Mouse (Mus musculus) CD4-positive naive resting alpha-beta T cell, adult 57 days (primary cell): ENCODE data around the gene Celsr2. TPM values are rescaled to one million over a fixed set of nuclear protein-coding genes. Genes with fewer than 3 reads are reported as not detected.

Experiments
- total RNA-seq: library from RNA; stranded (reverse); gene quantifications from one replicate; pipeline ENCODE4 v1.2.4, GENCODE M21; 2023

The Celsr2 gene
- 8.8 TPM for total RNA-seq

DNA sequence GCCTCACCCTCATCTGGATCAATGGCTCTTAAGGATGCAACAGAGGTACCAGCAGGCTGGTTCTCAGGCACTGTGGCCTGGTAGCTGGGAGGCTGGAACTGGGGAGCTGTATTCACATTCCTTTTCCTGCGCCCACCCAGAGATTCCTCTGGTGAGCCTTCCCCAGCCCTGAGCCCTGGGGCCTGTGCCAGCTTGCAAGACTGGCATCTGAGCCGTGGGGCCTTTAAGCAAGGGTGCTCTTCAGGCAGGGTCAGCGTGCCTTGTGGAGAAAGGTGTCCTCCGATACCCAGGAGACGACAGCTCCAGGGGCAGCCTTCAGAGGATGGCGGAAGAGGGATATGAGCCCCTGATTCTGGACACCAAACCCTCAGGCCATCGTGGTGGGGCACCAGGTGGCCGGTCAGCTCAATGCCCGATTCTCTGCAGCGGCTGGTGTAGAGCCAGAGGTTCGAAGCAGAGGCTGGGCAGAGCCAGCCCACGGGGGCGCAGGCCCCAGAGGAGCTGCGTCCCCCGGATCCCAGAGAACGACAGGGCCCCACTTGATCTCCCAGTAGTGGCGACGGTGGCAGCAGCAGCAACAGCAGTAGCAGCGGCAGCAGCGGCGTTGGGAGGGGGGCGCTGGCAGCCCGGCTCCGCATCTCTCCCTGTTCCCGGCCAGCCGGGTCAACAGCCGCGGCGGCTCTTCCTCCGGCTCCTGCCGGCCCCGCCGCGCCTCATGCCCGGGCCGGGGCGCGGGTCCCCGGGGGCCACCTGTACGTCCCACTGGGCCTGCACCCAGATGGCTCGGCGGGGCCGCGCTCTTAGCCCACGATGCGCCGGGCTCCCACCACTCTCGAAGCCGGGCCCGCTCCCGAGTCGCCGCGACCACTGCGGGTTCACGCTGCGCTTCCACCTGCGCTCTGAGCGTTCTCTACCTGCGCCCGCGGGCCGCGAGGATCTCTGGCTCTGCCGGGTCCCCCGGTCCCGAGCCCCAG lies at the start of gene Celsr2:
TSS of gene Celsr2 (minus strand) at position 696 of the 974 bp plus-strand sequence.

DNA sequence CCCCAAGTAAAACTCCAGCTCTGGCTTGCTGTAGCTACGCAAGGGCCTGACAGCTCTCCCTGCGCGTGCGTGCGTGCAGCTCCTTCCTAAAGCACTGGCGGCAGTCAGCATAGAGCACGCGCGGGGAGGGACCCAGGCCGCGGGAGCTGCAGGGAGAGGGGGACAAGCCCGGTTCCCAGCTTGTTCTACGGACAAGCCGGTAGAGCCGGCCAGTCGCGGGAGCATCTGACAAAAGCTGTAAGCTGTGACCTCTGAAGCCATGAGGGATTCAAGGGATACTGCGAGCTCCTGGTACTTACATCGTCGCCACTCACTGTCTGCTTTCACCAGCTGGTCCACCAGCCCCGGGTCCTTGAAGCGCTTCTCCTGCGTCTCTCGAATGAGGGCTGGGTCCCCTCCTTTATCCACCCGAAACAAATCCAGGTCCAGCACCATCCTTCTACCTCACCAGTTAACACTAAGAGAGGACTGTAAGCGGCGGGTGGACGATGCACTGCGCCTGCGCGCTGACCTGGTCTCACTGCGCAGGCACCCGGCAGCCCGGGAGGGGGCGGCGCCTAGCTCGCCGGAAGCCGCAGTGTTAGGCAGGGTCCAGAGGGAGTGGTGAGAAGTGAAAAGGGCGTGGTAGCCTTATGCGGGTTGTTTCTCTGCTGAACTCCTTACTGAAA lies 29.5 kb upstream of the Celsr2 start, which contains the start of gene Sars:
TSS of gene Sars (minus strand) at position 512 of the 668 bp plus-strand sequence.

DNA sequence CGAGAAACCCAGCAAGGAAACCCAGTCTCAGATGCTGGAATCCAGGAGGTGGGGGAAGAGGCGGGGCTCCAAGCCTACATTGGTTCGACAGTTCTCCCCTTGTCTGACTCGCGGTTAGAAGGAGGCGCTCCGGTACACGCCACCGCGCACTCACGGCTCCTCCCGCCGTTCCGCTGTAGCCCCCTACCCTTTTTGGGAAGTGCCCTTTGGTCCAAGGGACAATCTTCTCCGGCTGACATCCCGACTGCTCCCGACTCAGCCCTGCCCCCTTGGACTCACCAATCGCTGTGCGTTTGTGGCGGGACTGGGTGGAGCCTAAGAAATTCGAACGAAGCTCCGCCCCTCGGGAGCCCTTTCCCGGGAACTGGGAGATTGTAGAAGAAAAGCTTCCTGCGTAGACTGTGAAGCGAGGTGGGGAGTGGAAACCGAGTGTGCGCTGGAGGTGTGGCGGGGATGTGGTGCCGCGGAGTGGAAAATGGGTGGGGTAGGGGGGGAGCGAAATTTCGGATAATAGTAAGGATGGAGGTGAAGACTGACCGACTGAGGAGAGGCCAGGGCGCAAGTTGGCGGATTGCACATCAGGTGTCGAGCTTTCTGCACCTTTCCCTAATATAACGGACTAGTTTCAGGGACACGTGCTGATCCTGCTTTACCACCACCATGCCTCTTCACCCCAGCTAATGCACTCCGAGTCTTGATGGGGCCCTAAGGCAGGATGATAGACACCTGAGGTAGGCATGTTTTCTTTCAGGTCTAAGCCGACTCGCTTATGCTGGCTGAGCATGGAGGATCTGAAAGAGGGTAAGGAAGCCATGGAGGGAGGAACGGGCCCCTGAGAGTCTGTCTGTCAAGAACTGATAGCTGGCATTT lies 31.6 kb downstream of the Celsr2 start, which contains the start of gene Psrc1:
TSS of gene Psrc1 (plus strand) at position 355 of the 870 bp plus-strand sequence.

DNA sequence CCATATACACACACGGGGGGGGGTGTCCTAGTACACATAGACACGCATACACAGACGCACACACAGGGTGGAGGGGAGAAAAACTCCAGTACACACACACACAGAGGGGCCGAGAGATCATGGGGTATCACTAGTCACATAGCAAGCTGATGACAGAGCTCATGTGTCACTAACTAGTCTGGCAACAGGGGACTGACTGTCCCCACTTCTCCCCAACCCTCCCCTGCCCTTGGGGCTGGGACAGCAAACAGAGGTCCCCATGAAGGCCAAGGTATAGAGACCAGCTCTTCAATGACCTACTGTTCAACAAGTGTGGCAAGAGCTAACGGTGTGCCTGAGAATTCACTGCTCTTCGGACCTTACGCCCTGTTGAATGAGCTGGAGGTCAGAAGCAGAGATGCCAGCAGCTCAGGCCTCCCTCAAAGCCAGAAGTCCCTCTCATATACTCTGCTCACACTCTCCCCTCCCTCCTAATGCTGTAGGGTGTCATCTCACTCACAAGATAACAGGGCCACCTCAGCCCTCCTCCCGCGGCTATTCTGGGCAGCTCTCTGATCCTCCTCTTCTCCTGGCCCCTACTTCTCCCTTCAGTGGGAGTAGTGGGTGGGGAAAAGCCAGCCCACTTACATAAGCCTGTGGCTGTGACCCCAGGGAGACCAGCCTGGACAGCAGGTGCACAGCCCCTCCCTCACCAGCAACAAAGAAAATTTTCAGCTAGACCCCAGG lies 50.9 kb downstream of the Celsr2 start, which contains the start of gene Mybphl:
TSS of gene Mybphl (plus strand) at position 642 of the 726 bp plus-strand sequence.

Other genes starting within 250 kb of the Celsr2 start
- gene Amigo1, start 229.2 kb downstream of the Celsr2 start, total RNA-seq: 2.4 TPM
- 33.5 TPM for gene Cyb561d1, start 214.3 kb downstream of the Celsr2 start, total RNA-seq
- gene Atxn7l2, start 204.6 kb downstream of the Celsr2 start, total RNA-seq: 43.8 TPM
- not detected for gene Sypl2, start 188.9 kb downstream of the Celsr2 start, total RNA-seq
- gene Psma5, start 158.6 kb downstream of the Celsr2 start, total RNA-seq: 33.5 TPM
- 1.3 TPM for gene Sort1, start 131.5 kb downstream of the Celsr2 start, total RNA-seq
- gene Mybphl, start 50.6 kb downstream of the Celsr2 start, total RNA-seq: not detected
- 0.41 TPM for gene Psrc1, start 31.7 kb downstream of the Celsr2 start, total RNA-seq
- 150 TPM for gene Sars, start 29.7 kb upstream of the Celsr2 start, total RNA-seq
- gene 1700013F07Rik, start 118.6 kb upstream of the Celsr2 start, total RNA-seq: not detected
- gene 5330417C22Rik, start 121.0 kb upstream of the Celsr2 start, total RNA-seq: 0.38 TPM
- gene Tmem167b, start 146.9 kb upstream of the Celsr2 start, total RNA-seq: 41.9 TPM
- 19.6 TPM for gene Taf13, start 156.1 kb upstream of the Celsr2 start, total RNA-seq
- 17.1 TPM for gene Wdr47, start 175.7 kb upstream of the Celsr2 start, total RNA-seq
- 39.8 TPM for gene Clcc1, start 238.4 kb upstream of the Celsr2 start, total RNA-seq